13 mouse cellular contexts compared by ENCODE assay signal in the genomic region with DNA sequence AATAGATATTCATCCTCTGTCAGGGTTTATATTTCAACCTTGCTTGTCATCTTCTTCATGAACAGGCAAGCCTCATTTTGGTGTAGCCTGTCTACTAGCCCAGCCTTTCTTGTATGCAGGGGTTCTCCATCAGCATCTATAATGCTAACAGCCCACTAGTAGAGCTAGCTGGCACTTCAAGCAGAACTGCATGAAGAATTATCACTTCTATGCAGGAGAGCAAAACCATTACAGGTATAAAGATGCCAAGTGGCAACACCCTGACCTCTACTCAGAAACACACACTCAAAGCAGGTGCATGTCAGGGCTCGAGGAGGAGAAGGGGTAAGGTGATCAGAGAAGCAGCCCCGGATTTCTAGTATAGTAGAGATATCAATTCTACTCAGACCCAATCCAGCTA.
A peak's percentile ranks its signal among the peaks of the same experiment; 100 is the strongest.
DNase-seq lines count a peak whose midpoint lies in the region; ATAC-seq and TF ChIP-seq lines count a peak whose summit lies in the region.
"Had no signal": no experiment of that assay in that cellular context is flagged by ENCODE, and none has a peak within 500 bp of the region (broad histone marks: within the 10 kb centered on the region; RNA-seq: fewer than 3 reads in every experiment).

No protein-coding gene starts in this region.

- H3K27ac ChIP-seq in forebrain, embryonic 13.5 days = no peak overlapping the region; the same call in 1 of the 2 replicates
- H3K27ac ChIP-seq in forebrain, embryonic 11.5 days (ENCODE audit: low read depth, low read length) = no peak overlapping the region
- H3K27ac ChIP-seq in forebrain, postnatal 0 days (ENCODE audit: low read depth, low read length) = no peak overlapping the region
- peak overlapping the region; percentile 82 for H3K27ac ChIP-seq in midbrain, embryonic 15.5 days
- H3K27ac ChIP-seq: gastrocnemius, adult 2 months; intestine, embryonic 15.5 days; limb, embryonic 12.5 days; liver, embryonic 15.5 days had no signal

- WGBS in forebrain, embryonic 13.5 days = 85% methylated on average over 2 of the region's 2 CpGs
- 91% methylated on average over 2 of the region's 2 CpGs for WGBS in forebrain, embryonic 11.5 days
- WGBS in forebrain, postnatal 0 days = 72% methylated on average over 2 of the region's 2 CpGs
- WGBS in midbrain, embryonic 15.5 days = 71% methylated on average over 2 of the region's 2 CpGs

- peak overlapping the region; percentile 49 for H3K4me2 ChIP-seq in forebrain, embryonic 13.5 days
- no peak overlapping the region for H3K4me2 ChIP-seq in forebrain, embryonic 11.5 days (ENCODE audit: low read depth, low read length, severe bottlenecking)
- H3K4me2 ChIP-seq in forebrain, postnatal 0 days (ENCODE audit: low read depth) = peak overlapping the region; percentile 49
- H3K4me2 ChIP-seq in midbrain, embryonic 15.5 days = peak overlapping the region; percentile 47
- H3K4me2 ChIP-seq: intestine, embryonic 15.5 days; limb, embryonic 12.5 days; liver, embryonic 15.5 days had no signal

- H3K4me1 ChIP-seq in forebrain, embryonic 13.5 days = peaks cover 28% of the 10 kb centered on the region
- H3K4me1 ChIP-seq in forebrain, embryonic 11.5 days (replicated peaks; ENCODE audit: control insufficient read depth, insufficient read depth, low read length) = no peaks in the 10 kb centered on the region
- H3K4me1 ChIP-seq in forebrain, postnatal 0 days (ENCODE audit: insufficient read depth) = no peaks in the 10 kb centered on the region
- peaks cover 33% of the 10 kb centered on the region for H3K4me1 ChIP-seq in midbrain, embryonic 15.5 days
- H3K4me1 ChIP-seq: liver, embryonic 15.5 days had no signal

- no peak for TF ChIP-seq CTCF in forebrain, postnatal 0 days (IDR thresholded peaks at IDR 0.05; ENCODE audit: low read depth)

- no peak overlapping the region for H3K9ac ChIP-seq in forebrain, embryonic 13.5 days
- H3K9ac ChIP-seq in forebrain, embryonic 11.5 days (ENCODE audit: low read length) = no peak overlapping the region
- no peak overlapping the region for H3K9ac ChIP-seq in forebrain, postnatal 0 days
- peak overlapping the region; percentile 37 for H3K9ac ChIP-seq in midbrain, embryonic 15.5 days
- H3K9ac ChIP-seq: intestine, embryonic 15.5 days; limb, embryonic 12.5 days; liver, embryonic 15.5 days had no signal

- peak overlapping the region; percentile 17; the same call in 1 of the 2 replicates for H3K4me3 ChIP-seq in forebrain, embryonic 13.5 days
- H3K4me3 ChIP-seq in forebrain, embryonic 11.5 days (ENCODE audit: low read depth, low read length) = no peak overlapping the region
- peak overlapping the region; percentile 35 for H3K4me3 ChIP-seq in forebrain, postnatal 0 days (ENCODE audit: low read depth, low read length)
- H3K4me3 ChIP-seq in midbrain, embryonic 15.5 days = peak overlapping the region; percentile 34
- H3K4me3 ChIP-seq: gastrocnemius, adult 2 months; intestine, embryonic 15.5 days; limb, embryonic 12.5 days; liver, embryonic 15.5 days had no signal

- no peaks in the 10 kb centered on the region for H3K36me3 ChIP-seq in forebrain, embryonic 13.5 days (ENCODE audit: poor library complexity, severe bottlenecking)
- H3K36me3 ChIP-seq in forebrain, embryonic 11.5 days (ENCODE audit: control insufficient read depth, insufficient read depth, low read length) = no peaks in the 10 kb centered on the region
- H3K36me3 ChIP-seq in forebrain, postnatal 0 days (ENCODE audit: insufficient read depth) = no peaks in the 10 kb centered on the region
- H3K36me3 ChIP-seq in midbrain, embryonic 15.5 days (replicated peaks) = no peaks in the 10 kb centered on the region
- H3K36me3 ChIP-seq: intestine, embryonic 15.5 days; limb, embryonic 12.5 days; liver, embryonic 15.5 days had no signal

- no peak for ATAC-seq in forebrain, embryonic 13.5 days
- ATAC-seq in forebrain, embryonic 11.5 days (replicated peaks; ENCODE audit: low FRiP score) = no peak
- ATAC-seq in forebrain, postnatal 0 days = no peak
- 0 out of 2 replicates have a peak, but pooled peaks have one; percentile 9 for ATAC-seq in midbrain, embryonic 15.5 days (replicated peaks)
- ATAC-seq in granulocyte monocyte progenitor cell, adult 5-6 weeks (replicated peaks; ENCODE audit: poor library complexity, severe bottlenecking) = no peak
- ATAC-seq in erythroid progenitor cell, adult 5-6 weeks (replicated peaks; ENCODE audit: low FRiP score, poor library complexity, severe bottlenecking) = no peak
- ATAC-seq: intestine, embryonic 15.5 days had no signal

- H3K9me3 ChIP-seq in forebrain, embryonic 13.5 days (replicated peaks) = no peaks in the 10 kb centered on the region
- H3K9me3 ChIP-seq in forebrain, embryonic 11.5 days (ENCODE audit: control insufficient read depth, low read length) = no peaks in the 10 kb centered on the region
- H3K9me3 ChIP-seq in forebrain, postnatal 0 days (ENCODE audit: low read length) = no peaks in the 10 kb centered on the region
- no peaks in the 10 kb centered on the region for H3K9me3 ChIP-seq in midbrain, embryonic 15.5 days
- H3K9me3 ChIP-seq: intestine, embryonic 15.5 days; limb, embryonic 12.5 days; liver, embryonic 15.5 days had no signal

- H3K27me3 ChIP-seq in forebrain, embryonic 13.5 days = no peaks in the 10 kb centered on the region
- no peaks in the 10 kb centered on the region for H3K27me3 ChIP-seq in forebrain, embryonic 11.5 days (ENCODE audit: control insufficient read depth, insufficient read depth, low read length)
- H3K27me3 ChIP-seq in forebrain, postnatal 0 days (ENCODE audit: insufficient read depth, low read length) = no peaks in the 10 kb centered on the region
- no peaks in the 10 kb centered on the region for H3K27me3 ChIP-seq in midbrain, embryonic 15.5 days (replicated peaks)
- H3K27me3 ChIP-seq: intestine, embryonic 15.5 days; limb, embryonic 12.5 days; liver, embryonic 15.5 days had no signal

- no peak for DNase-seq in forebrain, embryonic 11.5 days (ENCODE audit: low spot score)
- DNase-seq in layer of hippocampus, postnatal 36 days = peak; percentile 9 to 23
- no peak for DNase-seq in layer of hippocampus, postnatal 10 days (ENCODE audit: low spot score in 2 of 2)
- peak; percentile 8 for DNase-seq in forebrain, postnatal 0 days
- DNase-seq: gastrocnemius, adult 2 months; lung, postnatal 14 days had no signal

Comparison
In these comparisons a context has a peak if more than half of its experiments do, and no peak if none do; other contexts are left out.
1. DNase-seq: peak in layer of hippocampus, postnatal 36 days (2 of 2) and forebrain, postnatal 0 days (single experiment); none in forebrain, embryonic 11.5 days (single experiment) and layer of hippocampus, postnatal 10 days (0 of 2).